Mouse (Mus musculus) T-cell, adult 66 days (primary cell): ENCODE results near the gene Klb. TPM values are rescaled to one million over a fixed set of nuclear protein-coding genes. Genes with fewer than 3 reads are reported as not detected.

ENCODE experiments used
- total RNA-seq, 2 experiments: library from RNA; stranded (reverse); gene quantifications; 3 replicates in 1 of 2; 4 replicates in 1 of 2; pipeline ENCODE4 v1.2.4; 2023

Klb gene
- total RNA-seq, result not detected

GRCm38 (mm10) chr5:65348168-65348567, at the start of gene Klb:
TSS of gene Klb (plus strand) at chr5:65348314.

GRCm38 (mm10) chr5:65335298-65336074, 12.6 kb upstream of the Klb start, which contains the start of gene Rfc1:
TSS of gene Rfc1 (minus strand) at chr5:65335670.

GRCm38 (mm10) chr5:65390648-65391644, 42.8 kb downstream of the Klb start, which contains the start of the genes Rpl9 and Lias:
TSS of gene Rpl9 (minus strand) at chr5:65391444.
TSS of gene Lias (plus strand) at chr5:65391497.

Other genes with a start within 250 kb of the Klb start
- gene Klhl5, start 240.8 kb upstream of the Klb start, total RNA-seq, result 10 to 100 TPM; 13.2 to 14.0 TPM
- 1 to 10 TPM; 3.1 to 3.7 TPM for gene Wdr19, start 148.6 kb upstream of the Klb start, total RNA-seq
- gene Rfc1, start 12.6 kb upstream of the Klb start, total RNA-seq, result 10 to 100 TPM; 46.7 to 53.5 TPM
- 1,000 to 10,000 TPM; 2,893 to 2,904 TPM for gene Rpl9, start 43.1 kb downstream of the Klb start, total RNA-seq
- 10 to 100 TPM; 32.5 to 40.7 TPM for gene Lias, start 43.2 kb downstream of the Klb start, total RNA-seq
- 10 to 100 TPM; 27.8 to 32.1 TPM for gene Ugdh, start 87.6 kb downstream of the Klb start, total RNA-seq
- gene Gm43552, start 144.5 kb downstream of the Klb start, total RNA-seq, result 1 to 10 TPM in 1 of 2 experiments, not detected in 1; 2.4 TPM
- gene Smim14, start 188.9 kb downstream of the Klb start, total RNA-seq, result 100 to 1,000 TPM in 1 of 2 experiments, 10 to 100 TPM in 1; 92.6 to 101 TPM
- gene Ube2k, start 188.9 kb downstream of the Klb start, total RNA-seq, result 10 to 100 TPM; 76.3 to 79.6 TPM